Mouse (Mus musculus): ENCODE measurements around the gene Apba3.

Apba3 gene

DNA sequence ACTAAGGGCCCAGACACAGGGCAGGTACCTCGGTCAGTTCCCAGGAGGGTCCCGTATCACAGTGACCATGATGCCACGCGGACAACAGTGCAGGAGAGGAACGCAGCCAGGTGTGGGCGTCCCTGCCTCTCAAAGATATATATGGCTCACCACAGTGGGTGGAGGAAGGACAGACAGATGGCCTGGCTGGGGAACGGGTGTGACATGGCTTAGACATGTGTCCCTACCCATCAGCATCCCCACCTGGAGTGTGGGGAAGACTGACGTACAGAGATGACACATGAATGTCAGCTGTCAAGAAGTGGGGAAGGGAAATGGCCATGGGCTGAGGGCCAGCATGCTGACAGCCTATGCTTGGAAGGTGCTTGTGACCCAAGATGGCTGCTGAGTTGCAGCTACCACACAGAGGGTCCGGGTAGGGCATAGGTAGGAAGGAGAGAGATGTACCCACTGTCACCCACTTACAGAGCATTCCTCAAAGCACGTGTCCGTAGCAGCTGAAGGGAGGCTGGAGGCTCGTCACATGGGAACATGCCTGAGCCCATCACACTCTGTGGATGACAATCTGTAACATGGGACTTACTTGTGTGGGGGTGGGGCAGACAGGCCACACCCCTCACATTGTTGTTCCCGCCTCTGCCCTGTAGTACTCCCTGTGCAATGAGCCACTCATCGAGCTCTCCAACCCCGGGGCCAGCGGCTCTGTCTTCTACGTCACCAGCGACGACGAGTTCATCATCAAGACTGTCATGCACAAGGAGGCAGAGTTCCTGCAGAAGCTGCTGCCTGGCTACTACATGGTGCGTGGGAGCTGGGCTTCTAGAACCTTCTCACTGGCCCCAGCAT lies 40.3 kb downstream of the Apba3 start:
- DNase-seq, result no peak

GRCm38 (mm10) chr10:81309571-81309970 lies 42.8 kb downstream of the Apba3 start:
- no peak for DNase-seq

- no peak for DNase-seq
Measured at GRCm38 (mm10) chr10:81313581-81313980, 46.8 kb downstream of the Apba3 start.

DNA sequence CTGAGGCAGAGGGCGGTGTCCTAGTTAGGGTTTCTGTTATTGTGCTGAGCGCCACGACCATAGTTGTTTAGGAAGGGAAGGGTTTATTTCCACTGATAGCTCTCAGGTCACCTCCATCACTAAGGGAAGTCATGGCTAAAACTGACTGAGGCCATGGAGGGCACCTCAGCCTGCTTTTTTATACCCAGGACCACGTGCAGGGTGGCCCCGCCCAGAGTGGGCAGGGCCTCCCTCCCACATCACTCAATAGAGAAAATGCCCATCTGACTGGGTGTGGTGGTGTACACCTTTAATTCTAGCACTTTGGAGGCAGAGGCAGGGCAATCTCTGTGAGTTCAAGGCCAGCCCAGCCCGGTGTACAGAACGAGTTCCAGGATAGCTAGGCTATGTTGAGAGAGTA lies 47.4 kb downstream of the Apba3 start:
- no peak for DNase-seq

GRCm38 (mm10) chr10:81315587-81315986 lies 48.8 kb downstream of the Apba3 start:
- no peak for DNase-seq

- peak in 1 of 2 experiments; percentile 36 for DNase-seq
Measured at GRCm38 (mm10) chr10:81316338-81317060, 49.7 kb downstream of the Apba3 start.

- no peak for DNase-seq
Measured at GRCm38 (mm10) chr10:81317273-81317672, 50.5 kb downstream of the Apba3 start.

GRCm38 (mm10) chr10:81318589-81319329 lies 52.0 kb downstream of the Apba3 start:
- DNase-seq, result peak; percentile 46 to 55

DNA sequence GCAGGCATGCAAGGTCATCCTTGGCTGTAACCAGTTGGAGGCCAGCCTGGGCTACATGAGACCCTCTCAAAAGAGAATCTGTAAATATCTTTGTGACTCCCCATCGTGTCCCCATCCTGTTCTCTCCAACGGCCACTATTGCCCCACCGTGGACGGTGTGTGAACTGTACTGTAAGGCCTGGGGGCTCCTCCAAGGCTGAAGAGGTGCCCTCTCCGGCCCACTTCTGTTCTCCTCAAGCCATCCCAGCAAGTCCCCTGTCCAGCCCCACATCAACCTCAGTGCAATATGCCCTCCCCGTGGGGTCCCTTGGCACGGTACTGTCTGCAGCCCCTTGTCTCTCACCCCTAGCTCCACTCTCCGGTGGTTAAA lies 52.6 kb downstream of the Apba3 start:
- peak in 1 of 2 experiments; percentile 33 for DNase-seq

DNA sequence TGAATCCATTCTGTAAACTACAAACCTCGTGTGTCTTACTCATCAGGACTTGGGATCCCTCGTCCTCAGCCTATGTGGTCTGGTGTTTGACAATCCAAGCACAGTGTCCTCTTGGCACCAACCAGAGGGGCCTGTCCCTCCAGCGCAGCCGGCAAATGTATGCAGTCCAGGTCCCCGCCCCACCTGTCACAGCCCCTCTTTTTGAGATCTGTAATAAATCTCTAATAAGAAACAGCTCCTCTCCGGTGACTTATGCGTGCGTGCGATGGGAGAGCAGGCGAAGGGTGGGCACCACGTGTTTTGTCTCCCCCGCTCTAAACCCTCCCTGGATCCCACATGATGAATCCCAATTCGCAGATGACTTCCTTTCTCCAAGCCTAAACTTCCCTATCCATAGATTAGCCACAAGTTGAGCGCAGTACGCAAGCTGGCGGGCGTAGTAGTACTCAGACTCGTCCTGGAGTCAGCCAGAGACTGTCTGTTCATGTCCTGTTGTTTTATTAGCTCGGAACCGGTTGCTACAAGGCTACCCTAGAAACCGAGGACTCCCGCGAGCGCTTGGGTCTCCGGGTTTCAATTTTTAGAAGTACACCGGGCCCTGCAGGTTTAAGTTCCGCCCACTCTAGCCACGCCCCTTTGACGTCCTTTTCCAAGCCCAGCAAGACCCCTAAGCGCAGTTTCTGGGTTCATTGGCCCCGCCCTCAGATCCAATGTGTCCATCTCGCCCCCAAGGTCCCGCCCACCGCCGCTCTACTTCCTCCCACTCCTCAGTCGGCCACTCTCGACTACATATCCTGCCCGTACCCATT lies 53.2 kb downstream of the Apba3 start:
- no peak for DNase-seq

GRCm38 (mm10) chr10:81320550-81321347 lies 54.0 kb downstream of the Apba3 start, which contains the start of gene Cactin:
Gene Cactin, plus strand, starts transcription at chr10:81321103.
- DNase-seq, result peak; percentile 96 to 97

- no peak for DNase-seq
Measured at GRCm38 (mm10) chr10:81321436-81321835, 54.7 kb downstream of the Apba3 start.

GRCm38 (mm10) chr10:81322444-81322843 lies 55.7 kb downstream of the Apba3 start:
- no peak for DNase-seq
